Mouse (Mus musculus): ENCODE data around the gene Gm11214. TPM values are rescaled to one million over a fixed set of nuclear protein-coding genes. Genes with fewer than 3 reads are reported as not detected.
A peak's percentile ranks its signal among the peaks of the same experiment; 100 is the strongest.

Gene Gm11214
- polyA plus RNA-seq, 2 experiments, result not detected

- no peaks in the 10 kb centered on the region for H3K36me3 ChIP-seq (replicated peaks; ENCODE audit: control insufficient read depth, insufficient read depth, low read depth)
- no peak overlapping the region for H3K27ac ChIP-seq
- no peak overlapping the region for H3K4me2 ChIP-seq (ENCODE audit: low read depth)
- no peaks in the 10 kb centered on the region for H3K4me1 ChIP-seq (replicated peaks; ENCODE audit: control insufficient read depth in 2 of 2, insufficient read depth in 2 of 2, low read length in 1 of 2)
- 68% methylated on average over 11 of the region's 11 CpGs for WGBS (ENCODE audit: insufficient replicate concordance)
- H3K9me3 ChIP-seq (ENCODE audit: control insufficient read depth, low read length), result no peaks in the 10 kb centered on the region
- ATAC-seq (ENCODE audit: insufficient read depth) (no peak), DNase-seq (ENCODE audit: low read depth in 3 of 3, low spot score in 3 of 3) (no peak)
- H3K27me3 ChIP-seq (ENCODE audit: control insufficient read depth, insufficient read depth, low read length), result no peaks in the 10 kb centered on the region
- H3K4me3 ChIP-seq (ENCODE audit: insufficient read depth in 1 of 2, low read depth in 2 of 2, low read length in 2 of 2), result no peak overlapping the region
- H3K9ac ChIP-seq (replicated peaks), result no peak overlapping the region
- TF ChIP-seq EP300 (IDR thresholded peaks at IDR 0.05; ENCODE audit: low read depth), result no peak
Observed at GRCm38 (mm10) chr4:63683056-63683455, 19.9 kb upstream of the Gm11214 start.

DNA sequence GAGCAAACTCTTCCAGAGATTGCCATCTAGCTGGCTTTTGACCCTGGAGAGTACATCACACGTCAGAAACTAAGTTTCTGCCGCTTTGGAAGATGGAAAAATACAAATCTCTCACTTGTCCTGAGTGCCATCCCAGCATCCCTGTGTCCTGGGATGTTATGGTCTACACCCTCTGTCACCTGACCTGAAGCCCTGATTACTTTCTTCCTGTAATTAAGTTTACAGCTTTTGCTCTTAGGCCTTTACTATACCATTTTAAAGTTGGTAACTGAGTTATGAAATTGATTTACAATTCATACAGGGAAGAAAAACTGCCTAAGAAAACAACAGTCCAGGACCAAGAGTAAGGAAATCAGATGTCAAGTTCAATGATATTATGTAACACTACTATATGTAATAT is 19.3 kb upstream of the Gm11214 start:
- H3K27ac ChIP-seq, result no peak overlapping the region
- no peaks in the 10 kb centered on the region for H3K9me3 ChIP-seq (ENCODE audit: control insufficient read depth, low read length)
- no peak for DNase-seq (ENCODE audit: low read depth in 3 of 3, low spot score in 3 of 3)
- H3K36me3 ChIP-seq (replicated peaks; ENCODE audit: control insufficient read depth, insufficient read depth, low read depth), result no peaks in the 10 kb centered on the region
- H3K9ac ChIP-seq (replicated peaks), result no peak overlapping the region
- TF ChIP-seq EP300 (IDR thresholded peaks at IDR 0.05; ENCODE audit: low read depth) (no peak), CTCF (IDR thresholded peaks at IDR 0.05; ENCODE audit: low read depth) (no peak)
- no peak overlapping the region for H3K4me2 ChIP-seq (ENCODE audit: low read depth)
- ATAC-seq (ENCODE audit: insufficient read depth), result no peak
- H3K4me3 ChIP-seq (ENCODE audit: insufficient read depth in 1 of 2, low read depth in 2 of 2, low read length in 2 of 2), result no peak overlapping the region
- no peaks in the 10 kb centered on the region for H3K4me1 ChIP-seq (replicated peaks; ENCODE audit: control insufficient read depth in 2 of 2, insufficient read depth in 2 of 2, low read length in 1 of 2)
- WGBS (ENCODE audit: insufficient replicate concordance), result 65% methylated on average over 2 of the region's 2 CpGs
- H3K27me3 ChIP-seq (ENCODE audit: control insufficient read depth, insufficient read depth, low read length), result no peaks in the 10 kb centered on the region

DNA sequence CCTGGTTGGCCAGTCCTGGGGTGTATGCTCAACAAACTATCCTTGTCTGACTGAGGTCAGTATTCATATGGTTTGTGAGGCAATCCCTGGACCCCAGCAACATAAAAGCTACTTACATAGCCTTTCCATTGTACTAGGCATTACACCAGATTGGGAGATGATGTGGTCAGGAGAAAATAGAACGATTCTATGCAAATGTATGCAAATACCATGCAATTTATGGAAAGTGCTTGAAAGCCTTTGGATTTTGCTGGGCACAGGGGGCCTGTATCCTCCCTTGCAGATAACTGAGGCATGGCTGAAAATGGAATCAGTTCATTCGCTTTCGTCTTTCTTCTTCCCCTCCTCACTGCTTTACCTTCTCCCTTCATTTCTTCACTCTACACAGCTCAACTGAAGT is 18.4 kb upstream of the Gm11214 start:
- Histone ChIP-seq H3K9me3 (ENCODE audit: control insufficient read depth, low read length) (no peaks in the 10 kb centered on the region), H3K27ac (no peak overlapping the region), H3K9ac (replicated peaks) (no peak overlapping the region), H3K27me3 (ENCODE audit: control insufficient read depth, insufficient read depth, low read length) (no peaks in the 10 kb centered on the region), H3K4me2 (ENCODE audit: low read depth) (no peak overlapping the region), H3K36me3 (replicated peaks; ENCODE audit: control insufficient read depth, insufficient read depth, low read depth) (no peaks in the 10 kb centered on the region), H3K4me3 (ENCODE audit: insufficient read depth in 1 of 2, low read depth in 2 of 2, low read length in 2 of 2) (no peak overlapping the region), H3K4me1 (replicated peaks; ENCODE audit: control insufficient read depth in 2 of 2, insufficient read depth in 2 of 2, low read length in 1 of 2) (no peaks in the 10 kb centered on the region)
- no peak for ATAC-seq (ENCODE audit: insufficient read depth)
- TF ChIP-seq CTCF (IDR thresholded peaks at IDR 0.05; ENCODE audit: low read depth) (no peak), EP300 (IDR thresholded peaks at IDR 0.05; ENCODE audit: low read depth) (no peak)
- WGBS (ENCODE audit: insufficient replicate concordance), result 75% methylated on average over 3 of the region's 3 CpGs
- no peak for DNase-seq (ENCODE audit: low read depth in 3 of 3, low spot score in 3 of 3)

DNA sequence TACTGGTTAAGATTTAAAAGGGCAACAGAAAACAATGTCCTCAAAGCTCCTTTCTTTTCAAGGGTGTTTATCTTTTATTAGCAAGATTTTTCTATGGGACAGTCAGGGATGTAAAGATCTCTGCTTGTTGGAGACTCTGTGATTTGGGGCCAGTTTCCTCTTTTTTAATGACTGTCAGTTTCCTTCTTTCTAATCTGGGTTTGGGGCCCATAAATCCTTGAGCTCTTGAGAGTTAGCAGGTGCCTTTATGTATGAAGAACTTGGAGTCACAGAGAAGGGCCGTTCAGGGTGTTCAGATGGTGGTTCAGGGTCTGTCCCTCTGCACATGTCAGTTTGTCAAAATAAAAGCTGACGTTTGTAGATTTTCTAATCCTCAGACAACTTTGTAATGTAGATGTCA is 11.9 kb upstream of the Gm11214 start:
- TF ChIP-seq EP300 (IDR thresholded peaks at IDR 0.05; ENCODE audit: low read depth) (no peak), CTCF (IDR thresholded peaks at IDR 0.05; ENCODE audit: low read depth) (no peak)
- WGBS (ENCODE audit: insufficient replicate concordance), result 20% methylated on average over 2 of the region's 2 CpGs
- Histone ChIP-seq H3K4me1 (replicated peaks; ENCODE audit: control insufficient read depth in 2 of 2, insufficient read depth in 2 of 2, low read length in 1 of 2) (no peaks in the 10 kb centered on the region), H3K4me2 (ENCODE audit: low read depth) (no peak overlapping the region), H3K9me3 (ENCODE audit: control insufficient read depth, low read length) (no peaks in the 10 kb centered on the region), H3K27ac (no peak overlapping the region), H3K4me3 (ENCODE audit: insufficient read depth in 1 of 2, low read depth in 2 of 2, low read length in 2 of 2) (no peak overlapping the region), H3K36me3 (replicated peaks; ENCODE audit: control insufficient read depth, insufficient read depth, low read depth) (no peaks in the 10 kb centered on the region), H3K27me3 (ENCODE audit: control insufficient read depth, insufficient read depth, low read length) (no peaks in the 10 kb centered on the region), H3K9ac (replicated peaks) (no peak overlapping the region)
- DNase-seq (ENCODE audit: low read depth in 3 of 3, low spot score in 3 of 3) (no peak), ATAC-seq (ENCODE audit: insufficient read depth) (no peak)

- H3K27ac ChIP-seq, result no peak overlapping the region
- H3K9me3 ChIP-seq (ENCODE audit: control insufficient read depth, low read length), result no peaks in the 10 kb centered on the region
- WGBS (ENCODE audit: insufficient replicate concordance), result 12% methylated on average over 4 of the region's 4 CpGs
- no peak for ATAC-seq (ENCODE audit: insufficient read depth)
- TF ChIP-seq EP300 (IDR thresholded peaks at IDR 0.05; ENCODE audit: low read depth) (no peak), CTCF (IDR thresholded peaks at IDR 0.05; ENCODE audit: low read depth) (no peak)
- H3K36me3 ChIP-seq (replicated peaks; ENCODE audit: control insufficient read depth, insufficient read depth, low read depth), result no peaks in the 10 kb centered on the region
- H3K4me3 ChIP-seq (ENCODE audit: insufficient read depth in 1 of 2, low read depth in 2 of 2, low read length in 2 of 2), result no peak overlapping the region
- H3K9ac ChIP-seq (replicated peaks), result no peak overlapping the region
- no peaks in the 10 kb centered on the region for H3K27me3 ChIP-seq (ENCODE audit: control insufficient read depth, insufficient read depth, low read length)
- peak in 1 of 3 experiments; percentile 16 for DNase-seq (ENCODE audit: low read depth in 3 of 3, low spot score in 3 of 3)
- H3K4me1 ChIP-seq (replicated peaks; ENCODE audit: control insufficient read depth in 2 of 2, insufficient read depth in 2 of 2, low read length in 1 of 2), result no peaks in the 10 kb centered on the region
- no peak overlapping the region for H3K4me2 ChIP-seq (ENCODE audit: low read depth)
Observed at GRCm38 (mm10) chr4:63668255-63668654, 5.1 kb upstream of the Gm11214 start.
